Mouse (Mus musculus) lung, postnatal 10 days (tissue): ENCODE measurements around the gene Cxcr5.

Experiments used
- DNase-seq: peaks from one replicate; pipeline ENCODE4 v3.0.0; 2021

Gene Cxcr5

GRCm38 (mm10) chr9:44477339-44478228, 84.1 kb downstream of the Cxcr5 start:
- DNase-seq, result peak; percentile 89

- DNase-seq, result no peak
Measured at GRCm38 (mm10) chr9:44475936-44476335, 85.7 kb downstream of the Cxcr5 start.

GRCm38 (mm10) chr9:44474327-44474726, 87.3 kb downstream of the Cxcr5 start:
- DNase-seq, result no peak

DNA sequence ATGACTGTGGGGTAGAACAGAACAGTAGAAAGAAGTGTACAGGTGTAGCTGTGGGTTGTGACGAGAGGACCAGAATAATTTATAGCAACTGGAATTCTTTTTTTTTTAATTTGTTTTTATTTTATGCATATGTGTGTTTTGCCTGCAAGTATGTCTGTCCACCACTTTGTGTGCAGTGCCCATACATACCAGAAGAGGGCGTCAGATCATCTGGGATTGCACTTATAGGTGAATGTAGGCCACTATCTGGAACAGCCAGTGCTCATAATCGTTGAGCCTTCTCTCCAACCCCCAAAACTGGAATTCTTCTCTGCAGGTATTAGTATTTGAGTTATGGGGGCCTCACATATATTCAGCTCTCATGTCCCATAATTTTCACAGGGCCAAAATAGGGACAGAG, 88.5 kb downstream of the Cxcr5 start:
- no peak for DNase-seq

DNA sequence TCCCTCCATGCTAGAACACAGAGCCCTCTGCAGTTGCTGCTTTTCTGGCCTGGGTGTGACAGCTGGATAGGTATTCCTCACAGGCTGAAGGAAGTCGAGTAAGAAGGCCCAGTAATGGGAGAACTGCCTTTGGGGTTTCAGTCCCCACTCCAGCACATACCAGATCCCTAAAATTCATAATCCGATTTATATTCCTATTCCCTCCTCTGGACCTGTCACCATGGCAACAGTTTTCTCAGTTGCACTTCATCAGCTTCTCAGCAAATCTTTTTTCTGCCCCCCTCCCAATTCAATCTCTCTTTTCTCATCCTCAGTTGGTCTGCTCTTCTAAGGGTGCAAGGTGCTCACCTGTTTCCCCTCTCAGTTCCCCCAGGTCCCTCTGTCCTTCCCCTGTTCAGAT, 92.9 kb downstream of the Cxcr5 start:
- DNase-seq, result no peak

DNA sequence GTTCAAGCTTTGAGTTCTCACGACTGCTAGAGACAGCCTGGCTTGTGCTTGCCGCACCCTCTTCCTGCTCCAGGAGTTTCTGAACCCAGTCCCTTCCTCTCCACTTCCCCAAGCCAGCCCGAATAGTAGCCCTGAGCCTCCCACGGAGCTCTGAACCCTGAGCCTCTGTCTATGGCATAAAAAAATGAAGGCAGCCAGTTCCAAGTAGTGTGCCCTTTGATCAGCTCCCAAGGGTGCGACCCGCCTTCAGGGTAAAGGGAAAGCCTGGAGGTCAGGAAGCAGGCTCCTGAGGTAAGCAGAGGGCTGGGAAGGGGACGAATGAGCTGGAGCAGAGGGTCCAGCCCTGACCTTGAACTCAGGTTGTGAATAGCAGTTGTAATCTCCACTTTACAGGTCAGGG, 93.5 kb downstream of the Cxcr5 start:
- DNase-seq, result no peak

DNA sequence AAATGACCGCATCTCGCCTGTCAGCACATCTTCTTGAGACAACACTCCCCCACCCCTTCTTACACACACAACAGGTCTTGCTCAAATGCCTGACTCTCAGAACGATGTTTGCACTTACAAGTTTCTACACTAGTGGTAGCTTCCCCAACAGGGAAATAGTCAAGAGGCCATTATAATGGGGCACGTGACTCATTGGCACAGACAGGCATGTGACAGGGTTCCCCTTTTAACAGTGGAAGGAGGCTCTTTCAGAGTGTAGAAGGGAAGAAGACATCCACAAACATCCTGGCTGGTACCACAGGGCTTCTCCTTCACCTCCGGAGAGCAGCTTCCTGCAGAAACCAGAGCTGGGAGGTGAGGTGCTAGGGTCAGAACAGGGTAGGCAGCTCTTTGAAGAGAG, 99.7 kb downstream of the Cxcr5 start:
- DNase-seq, result peak; percentile 18
